Mouse (Mus musculus) right cerebral cortex, adult 18-20 months (tissue): ENCODE measurements around the gene Mark4.
A peak's percentile ranks its signal among the peaks of the same experiment; 100 is the strongest.

ENCODE experiments used
- DNase-seq: peaks from one replicate; pipeline ENCODE4 v3.0.0; 2022; ENCODE audit warnings: mixed read lengths

Gene Mark4

DNA sequence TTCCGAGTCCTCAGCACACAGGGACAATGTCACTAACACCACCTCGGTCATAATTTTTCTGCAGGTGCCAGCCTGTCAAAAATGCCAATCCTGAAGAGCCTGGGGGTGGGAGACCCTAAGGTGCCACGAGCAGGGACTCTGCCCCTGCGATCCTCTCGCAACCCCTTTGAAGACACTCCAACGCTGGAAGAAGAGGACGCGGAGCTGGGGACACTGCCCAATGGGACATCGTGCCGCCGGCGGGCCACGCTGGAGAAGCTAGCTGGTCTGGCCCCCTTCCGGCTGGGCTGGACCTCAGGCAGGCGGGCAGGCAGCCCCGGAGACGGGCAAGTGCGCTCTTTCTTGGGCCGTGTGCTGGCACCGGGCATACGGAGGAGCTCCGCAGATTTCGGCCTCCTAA lies 10.8 kb upstream of the Mark4 start:
- no peak for DNase-seq

DNA sequence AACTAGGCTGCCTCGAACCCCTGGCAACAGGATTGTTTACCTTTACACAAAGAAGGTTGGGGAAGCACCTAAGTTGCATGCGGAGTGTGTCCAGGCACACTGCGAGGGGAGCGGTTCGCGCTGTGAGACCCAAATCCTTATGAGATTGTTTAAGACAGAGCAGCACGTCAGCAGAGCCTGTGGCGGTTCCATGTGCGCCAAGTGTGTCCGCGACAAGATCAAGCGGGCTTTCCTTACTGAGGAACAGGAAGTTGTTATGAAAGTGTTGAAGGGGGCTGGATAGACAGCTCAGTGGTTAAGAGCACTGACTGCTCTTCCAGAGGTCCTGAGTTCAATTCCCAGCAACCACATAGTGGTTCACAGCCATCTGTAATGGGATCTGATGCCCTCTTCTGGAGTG lies 9.7 kb upstream of the Mark4 start:
- no peak for DNase-seq

DNA sequence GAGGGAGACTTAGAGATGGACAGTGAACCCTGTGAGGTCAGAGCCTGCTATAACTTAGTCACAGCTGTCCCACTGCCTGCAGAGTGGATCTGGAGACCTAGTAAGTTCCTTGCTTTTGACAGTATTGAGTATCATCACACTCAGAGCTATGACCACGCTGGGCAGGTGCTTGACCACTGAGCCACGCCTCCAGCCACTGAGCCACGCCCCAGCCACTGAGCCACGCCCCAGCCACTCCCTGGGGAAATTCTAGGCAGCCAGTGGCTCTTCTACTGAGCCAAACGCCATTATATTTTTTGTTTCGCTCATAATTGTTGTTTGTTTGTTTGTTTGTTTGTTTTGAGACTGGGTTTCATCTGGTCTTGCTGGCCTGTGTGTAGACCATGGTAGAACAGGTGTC lies 9.0 kb upstream of the Mark4 start:
- DNase-seq, result no peak

DNA sequence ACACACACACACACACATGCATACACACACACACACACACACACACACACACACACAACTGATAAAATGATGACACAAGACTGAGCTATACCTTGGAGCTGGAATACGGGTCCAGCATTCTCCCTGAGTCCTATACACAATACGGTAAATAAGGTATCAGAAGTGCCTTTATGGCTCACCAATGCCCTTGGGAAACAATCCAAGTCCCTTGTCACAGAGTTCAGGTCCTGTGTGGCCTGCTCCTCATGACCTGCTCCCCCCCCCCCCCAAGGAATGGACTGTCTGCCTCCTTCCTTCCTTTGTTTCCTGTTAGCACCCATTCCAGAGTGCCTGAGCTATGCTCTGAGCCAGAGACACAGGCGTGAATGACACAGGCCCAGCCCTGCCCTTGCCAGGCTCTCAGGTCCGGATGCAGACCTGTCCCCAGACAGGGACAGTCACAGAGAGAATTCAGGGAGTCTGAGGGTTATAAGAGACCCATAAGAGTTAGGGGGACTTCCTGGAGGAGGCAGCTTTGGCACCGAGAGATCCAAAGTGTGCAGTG lies 8.1 kb upstream of the Mark4 start:
- DNase-seq, result no peak

GRCm38 (mm10) chr7:19464367-19465307 lies 6.0 kb upstream of the Mark4 start:
- no peak for DNase-seq

- DNase-seq, result no peak
Measured at GRCm38 (mm10) chr7:19462884-19463381, 4.3 kb upstream of the Mark4 start, which contains the start of gene Exoc3l2. Gene Exoc3l2, plus strand, starts transcription at chr7:19463331.

DNA sequence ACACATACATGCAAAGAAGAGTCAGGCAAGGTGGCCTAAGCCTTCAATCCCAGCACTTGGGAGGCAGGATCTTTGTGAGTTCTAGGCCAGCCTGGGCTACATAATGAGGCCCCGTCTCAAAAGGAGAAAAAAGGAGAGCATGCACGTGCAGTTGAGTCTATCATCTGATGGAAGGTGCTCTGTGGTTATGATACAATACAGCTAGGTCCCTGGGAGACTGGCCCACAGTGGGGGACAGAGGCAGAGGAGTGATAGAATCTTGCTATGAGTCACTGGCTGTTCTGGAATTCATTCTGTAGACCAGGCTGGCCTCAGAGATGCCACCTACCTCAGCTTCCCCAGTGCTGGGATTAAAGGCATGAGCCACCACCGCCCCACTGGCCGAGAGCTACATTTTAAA lies 3.8 kb upstream of the Mark4 start:
- no peak for DNase-seq

- peak; percentile 59 for DNase-seq
Measured at GRCm38 (mm10) chr7:19461488-19461887, 2.9 kb upstream of the Mark4 start.

DNA sequence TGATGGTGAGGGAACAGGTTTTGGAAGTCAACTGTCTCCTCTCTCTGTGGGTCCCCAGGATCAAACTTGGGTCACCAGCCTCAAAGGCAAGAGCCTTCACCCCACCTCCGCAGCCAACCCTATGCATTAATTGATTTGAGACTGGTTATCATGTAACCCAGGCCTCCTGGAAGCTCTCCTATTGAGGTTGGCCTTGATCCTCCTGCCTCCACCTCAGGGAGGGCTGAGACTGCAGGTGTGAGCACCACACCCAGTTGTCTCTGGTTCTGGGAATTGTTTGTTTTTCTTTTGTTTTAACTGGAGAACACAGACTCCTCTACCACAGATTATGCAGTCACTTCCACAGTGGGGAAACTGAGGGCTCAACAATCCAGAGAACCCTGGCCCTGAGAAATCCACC lies 1.9 kb upstream of the Mark4 start:
- no peak for DNase-seq

- DNase-seq, result no peak
Measured at GRCm38 (mm10) chr7:19459144-19459870, 686 bp upstream of the Mark4 start.

DNA sequence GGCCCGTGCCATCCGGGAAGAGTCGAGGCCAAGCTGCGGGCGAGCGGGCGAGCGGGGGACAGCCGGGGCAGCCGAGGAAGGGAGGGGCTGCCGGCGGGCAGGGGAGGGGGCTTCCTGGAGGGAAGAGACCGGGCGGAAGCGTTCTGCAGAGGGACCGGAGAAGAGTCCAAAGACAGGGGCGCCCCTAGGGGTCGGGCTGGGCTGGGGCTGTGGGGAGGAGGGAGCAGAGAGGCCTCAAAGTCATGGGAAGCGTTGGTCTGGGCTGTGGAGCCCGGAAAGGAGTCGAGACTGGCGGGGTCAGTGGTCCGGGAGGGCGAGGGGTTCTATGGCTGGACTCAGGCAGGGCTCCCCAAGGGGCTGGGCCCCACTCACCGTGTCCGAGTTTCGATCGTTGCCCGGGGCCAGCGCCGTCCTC lies 542 bp downstream of the Mark4 start:
- peak; percentile 13 for DNase-seq

DNA sequence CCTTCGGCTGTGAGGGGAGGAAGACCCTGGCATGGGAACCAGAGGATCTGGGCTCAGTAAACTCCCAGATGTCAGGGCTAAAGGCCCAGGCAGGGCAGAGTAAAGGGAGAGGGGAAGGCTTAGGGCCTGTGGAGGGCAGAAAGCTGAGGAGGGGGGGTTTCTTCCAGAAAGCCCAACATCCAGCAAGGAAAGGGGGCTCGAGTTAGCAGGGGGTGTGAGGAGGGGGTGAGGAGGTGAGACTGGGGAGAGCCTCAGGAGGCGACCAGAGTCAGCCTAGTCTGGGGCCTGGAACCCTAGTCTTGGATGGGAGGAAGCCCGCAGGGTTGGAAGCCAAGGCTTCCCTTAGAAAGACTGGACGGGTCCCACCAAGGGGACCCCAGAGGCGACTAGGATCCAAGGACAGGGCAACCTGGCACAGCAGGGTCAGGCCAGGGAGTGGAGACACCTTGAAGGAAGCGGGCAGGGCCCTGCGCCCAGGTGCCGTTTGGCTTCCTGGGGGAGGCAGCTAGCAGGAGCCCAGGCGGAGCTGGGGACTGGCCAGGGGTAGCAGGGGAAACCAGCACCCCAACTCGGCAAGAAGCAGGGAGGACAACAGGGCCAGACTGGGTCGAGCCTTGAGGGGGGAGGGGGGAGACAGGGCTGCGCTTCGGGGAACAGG lies 1.1 kb downstream of the Mark4 start:
- DNase-seq, result no peak

- peak; percentile 37 for DNase-seq
Measured at GRCm38 (mm10) chr7:19456628-19457027, 2.0 kb downstream of the Mark4 start.

DNA sequence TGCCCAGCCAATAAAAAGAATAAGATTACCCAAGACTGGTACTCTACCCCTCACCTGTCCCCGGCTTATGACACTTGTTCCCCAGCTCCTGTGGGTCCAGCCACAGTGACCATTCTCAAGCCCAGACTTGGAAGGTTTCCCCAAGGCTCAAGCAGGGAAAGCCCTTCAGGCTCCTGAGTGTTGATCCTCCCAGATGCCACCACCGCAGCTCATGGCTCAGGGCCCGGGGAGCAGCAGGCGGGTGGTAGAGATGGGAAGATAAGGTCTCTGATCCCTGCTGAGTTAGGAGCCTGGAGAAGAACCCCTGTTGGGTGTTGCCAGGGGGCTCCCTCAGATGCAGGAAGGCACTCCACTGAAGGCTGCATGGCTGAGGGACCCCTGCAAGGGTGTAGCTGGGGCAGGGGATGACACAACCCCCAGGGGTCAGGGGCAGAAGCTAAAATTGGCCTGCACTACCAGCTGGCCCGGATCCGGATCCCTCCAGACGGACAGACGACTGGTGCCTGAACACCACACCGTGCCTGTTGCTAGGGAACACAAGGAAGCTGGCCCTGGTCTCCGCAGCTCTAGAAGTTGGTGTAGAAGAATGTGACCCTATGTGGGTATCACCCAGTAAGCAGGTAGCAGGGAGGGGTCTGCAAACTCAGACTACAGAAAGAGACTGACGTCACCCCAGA lies 2.7 kb downstream of the Mark4 start:
- DNase-seq, result no peak

GRCm38 (mm10) chr7:19455186-19455585 lies 3.4 kb downstream of the Mark4 start:
- DNase-seq, result no peak

GRCm38 (mm10) chr7:19449165-19449564 lies 9.5 kb downstream of the Mark4 start:
- DNase-seq, result no peak

- DNase-seq, result peak; percentile 40
Measured at GRCm38 (mm10) chr7:19447689-19448088, 10.9 kb downstream of the Mark4 start.

DNA sequence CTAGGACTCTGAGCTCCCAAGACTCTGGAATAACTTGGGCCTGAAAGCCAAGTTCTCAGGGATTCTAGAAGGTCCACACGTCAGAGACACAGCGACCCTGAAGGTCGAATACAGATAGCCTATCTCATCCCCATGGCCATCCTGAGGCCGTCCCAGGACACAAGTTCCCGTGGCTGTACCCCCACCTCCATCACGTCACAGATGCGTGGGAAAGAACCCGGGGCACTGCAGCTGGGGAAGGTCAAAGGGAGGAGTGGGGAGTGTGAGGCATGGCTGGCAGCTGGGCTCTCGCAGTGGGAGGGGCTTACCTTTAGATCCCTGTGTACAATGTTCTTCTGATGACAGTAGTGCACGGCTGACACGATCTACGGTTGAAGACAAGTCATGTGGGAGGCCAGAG lies 13.8 kb downstream of the Mark4 start:
- DNase-seq, result no peak

GRCm38 (mm10) chr7:19443344-19443743 lies 15.3 kb downstream of the Mark4 start:
- peak; percentile 73 for DNase-seq

GRCm38 (mm10) chr7:19441448-19442091 lies 17.1 kb downstream of the Mark4 start:
- DNase-seq, result no peak

DNA sequence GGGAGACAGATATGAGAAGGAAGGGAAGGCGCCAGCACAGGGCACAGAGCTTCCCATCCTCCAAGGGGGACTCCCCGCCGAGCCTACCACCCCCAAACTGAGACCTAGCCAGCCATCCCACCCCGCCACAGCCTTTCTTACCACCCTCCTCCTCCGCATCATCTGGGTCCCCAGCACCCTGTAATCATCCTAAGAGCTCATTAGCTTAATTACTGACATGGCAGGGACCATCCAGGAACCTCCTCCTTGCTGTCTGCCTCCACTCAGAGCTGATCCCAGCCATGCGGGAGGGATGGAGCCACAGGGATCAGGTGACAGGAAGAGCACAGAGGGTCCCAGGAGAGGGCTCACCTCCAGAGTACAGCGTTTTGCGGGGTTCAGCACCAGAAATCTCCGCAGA lies 21.6 kb downstream of the Mark4 start:
- DNase-seq, result no peak

DNA sequence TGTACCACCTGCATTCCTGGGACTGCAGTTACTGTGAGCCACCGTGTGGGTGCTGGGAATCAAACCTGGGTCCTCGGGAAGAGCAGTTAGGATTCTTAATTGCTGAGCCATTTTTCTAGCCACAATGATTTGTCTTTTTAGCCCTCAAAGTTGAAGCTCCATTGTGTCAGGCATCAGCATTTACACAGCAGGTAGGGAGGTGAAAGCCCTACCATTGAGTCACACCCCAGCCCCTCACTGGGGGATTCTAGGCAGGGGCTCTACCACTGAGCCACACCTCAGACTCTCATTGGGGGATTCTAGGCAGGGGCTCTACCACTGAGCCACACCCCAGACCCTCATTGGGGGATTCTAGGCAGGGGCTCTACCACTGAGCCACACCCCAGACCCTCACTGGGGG lies 22.3 kb downstream of the Mark4 start:
- no peak for DNase-seq
